Mouse (Mus musculus): ENCODE measurements at regions not wholly inside any gene's neighbourhood (a gene's known extent, or its start where the extent isn't known, plus 50 kb on each side); places are given as distances from the start of the nearest gene placed in this dataset.
"Not testable (repeated sequence)": the region's sequence is repeated elsewhere in the genome, so short reads cannot be mapped to it uniquely, and the experiment has no call there.

- ATAC-seq (ENCODE audit: insufficient read depth) (no peak), DNase-seq (ENCODE audit: low read depth in 3 of 3, low spot score in 3 of 3) (no peak)
- no peak overlapping the region for H3K9ac ChIP-seq (replicated peaks)
- no peaks in the 10 kb centered on the region for H3K36me3 ChIP-seq (replicated peaks; ENCODE audit: control insufficient read depth, insufficient read depth, low read depth)
- no peaks in the 10 kb centered on the region for H3K27me3 ChIP-seq (ENCODE audit: control insufficient read depth, insufficient read depth, low read length)
- no peaks in the 10 kb centered on the region for H3K4me1 ChIP-seq (replicated peaks; ENCODE audit: control insufficient read depth in 2 of 2, insufficient read depth in 2 of 2, low read length in 1 of 2)
- 50% methylated on average over 4 of the region's 4 CpGs for WGBS (ENCODE audit: insufficient replicate concordance)
- H3K9me3 ChIP-seq (ENCODE audit: control insufficient read depth, low read length), result no peaks in the 10 kb centered on the region
- no peak overlapping the region for H3K4me2 ChIP-seq (ENCODE audit: low read depth)
- H3K4me3 ChIP-seq (ENCODE audit: insufficient read depth in 1 of 2, low read depth in 2 of 2, low read length in 2 of 2), result no peak overlapping the region
- no peak overlapping the region for H3K27ac ChIP-seq
- TF ChIP-seq EP300 (IDR thresholded peaks at IDR 0.05; ENCODE audit: low read depth) (no peak), CTCF (IDR thresholded peaks at IDR 0.05; ENCODE audit: low read depth) (no peak)
Measured at GRCm38 (mm10) chr17:48720506-48720905, 211.7 kb upstream of the Lrfn2 start.

- no peak for TF ChIP-seq EP300 (IDR thresholded peaks at IDR 0.05; ENCODE audit: low read depth)
- TF ChIP-seq CTCF (IDR thresholded peaks at IDR 0.05; ENCODE audit: low read depth), result no peak
Measured at GRCm38 (mm10) chr17:48723286-48723685, 208.9 kb upstream of the Lrfn2 start.

GRCm38 (mm10) chr17:48724513-48725112 is 207.6 kb upstream of the Lrfn2 start:
- no peak overlapping the region for H3K9ac ChIP-seq (replicated peaks)
- DNase-seq (ENCODE audit: low read depth in 3 of 3, low spot score in 3 of 3) (no peak), ATAC-seq (ENCODE audit: insufficient read depth) (no peak)
- H3K36me3 ChIP-seq (replicated peaks; ENCODE audit: control insufficient read depth, insufficient read depth, low read depth), result no peaks in the 10 kb centered on the region
- TF ChIP-seq EP300 (IDR thresholded peaks at IDR 0.05; ENCODE audit: low read depth), result no peak
- TF ChIP-seq CTCF (IDR thresholded peaks at IDR 0.05; ENCODE audit: low read depth), result no peak
- H3K27ac ChIP-seq, result no peak overlapping the region
- H3K4me1 ChIP-seq (replicated peaks; ENCODE audit: control insufficient read depth in 2 of 2, insufficient read depth in 2 of 2, low read length in 1 of 2), result no peaks in the 10 kb centered on the region
- no peaks in the 10 kb centered on the region for H3K9me3 ChIP-seq (ENCODE audit: control insufficient read depth, low read length)
- no peak overlapping the region for H3K4me3 ChIP-seq (ENCODE audit: insufficient read depth in 1 of 2, low read depth in 2 of 2, low read length in 2 of 2)
- 65% methylated on average over 11 of the region's 11 CpGs for WGBS (ENCODE audit: insufficient replicate concordance)
- no peak overlapping the region for H3K4me2 ChIP-seq (ENCODE audit: low read depth)
- H3K27me3 ChIP-seq (ENCODE audit: control insufficient read depth, insufficient read depth, low read length), result no peaks in the 10 kb centered on the region

More at GRCm38 (mm10) chr17:48723286-48723685, 208.9 kb upstream of the Lrfn2 start:
- Histone ChIP-seq H3K27ac (no peak overlapping the region), H3K4me2 (ENCODE audit: low read depth) (no peak overlapping the region), H3K27me3 (ENCODE audit: control insufficient read depth, insufficient read depth, low read length) (no peaks in the 10 kb centered on the region), H3K36me3 (replicated peaks; ENCODE audit: control insufficient read depth, insufficient read depth, low read depth) (no peaks in the 10 kb centered on the region), H3K9ac (replicated peaks) (no peak overlapping the region), H3K4me1 (replicated peaks; ENCODE audit: control insufficient read depth in 2 of 2, insufficient read depth in 2 of 2, low read length in 1 of 2) (no peaks in the 10 kb centered on the region), H3K4me3 (ENCODE audit: insufficient read depth in 1 of 2, low read depth in 2 of 2, low read length in 2 of 2) (no peak overlapping the region), H3K9me3 (ENCODE audit: control insufficient read depth, low read length) (no peaks in the 10 kb centered on the region)
- 57% methylated on average over 10 of the region's 10 CpGs for WGBS (ENCODE audit: insufficient replicate concordance)
- ATAC-seq (ENCODE audit: insufficient read depth) (no peak), DNase-seq (ENCODE audit: low read depth in 3 of 3, low spot score in 3 of 3) (no peak)

GRCm38 (mm10) chr17:48726460-48726859 is 205.7 kb upstream of the Lrfn2 start:
- Histone ChIP-seq H3K36me3 (replicated peaks; ENCODE audit: control insufficient read depth, insufficient read depth, low read depth) (no peaks in the 10 kb centered on the region), H3K4me2 (ENCODE audit: low read depth) (no peak overlapping the region), H3K4me1 (replicated peaks; ENCODE audit: control insufficient read depth in 2 of 2, insufficient read depth in 2 of 2, low read length in 1 of 2) (no peaks in the 10 kb centered on the region), H3K9me3 (ENCODE audit: control insufficient read depth, low read length) (no peaks in the 10 kb centered on the region), H3K4me3 (ENCODE audit: insufficient read depth in 1 of 2, low read depth in 2 of 2, low read length in 2 of 2) (no peak overlapping the region), H3K27ac (no peak overlapping the region), H3K27me3 (ENCODE audit: control insufficient read depth, insufficient read depth, low read length) (no peaks in the 10 kb centered on the region), H3K9ac (replicated peaks) (no peak overlapping the region)
- TF ChIP-seq CTCF (IDR thresholded peaks at IDR 0.05; ENCODE audit: low read depth) (no peak), EP300 (IDR thresholded peaks at IDR 0.05; ENCODE audit: low read depth) (no peak)
- WGBS (ENCODE audit: insufficient replicate concordance), result 45% methylated on average over 3 of the region's 3 CpGs
- DNase-seq (ENCODE audit: low read depth in 3 of 3, low spot score in 3 of 3) (no peak), ATAC-seq (ENCODE audit: insufficient read depth) (no peak)

GRCm38 (mm10) chr17:48733801-48734200 is 198.4 kb upstream of the Lrfn2 start:
- Histone ChIP-seq H3K27me3 (ENCODE audit: control insufficient read depth, insufficient read depth, low read length) (no peaks in the 10 kb centered on the region), H3K9me3 (ENCODE audit: control insufficient read depth, low read length) (no peaks in the 10 kb centered on the region), H3K4me3 (ENCODE audit: insufficient read depth in 1 of 2, low read depth in 2 of 2, low read length in 2 of 2) (no peak overlapping the region), H3K4me2 (ENCODE audit: low read depth) (no peak overlapping the region), H3K9ac (replicated peaks) (no peak overlapping the region), H3K36me3 (replicated peaks; ENCODE audit: control insufficient read depth, insufficient read depth, low read depth) (no peaks in the 10 kb centered on the region), H3K4me1 (replicated peaks; ENCODE audit: control insufficient read depth in 2 of 2, insufficient read depth in 2 of 2, low read length in 1 of 2) (peaks cover 0 to 4% of the 10 kb centered on the region in 2 experiments; a peak in 2 of 4 replicates), H3K27ac (no peak overlapping the region)
- TF ChIP-seq CTCF (IDR thresholded peaks at IDR 0.05; ENCODE audit: low read depth) (no peak), EP300 (IDR thresholded peaks at IDR 0.05; ENCODE audit: low read depth) (no peak)
- 67% methylated on average over 9 of the region's 9 CpGs for WGBS (ENCODE audit: insufficient replicate concordance)
- DNase-seq (ENCODE audit: low read depth in 3 of 3, low spot score in 3 of 3) (no peak), ATAC-seq (ENCODE audit: insufficient read depth) (no peak)

GRCm38 (mm10) chr17:48737181-48737580 is 195.0 kb upstream of the Lrfn2 start:
- not testable (repeated sequence) for ATAC-seq (ENCODE audit: insufficient read depth); H3K9ac ChIP-seq (replicated peaks); H3K4me1 ChIP-seq (replicated peaks; ENCODE audit: control insufficient read depth in 2 of 2, insufficient read depth in 2 of 2, low read length in 1 of 2); H3K27me3 ChIP-seq (ENCODE audit: control insufficient read depth, insufficient read depth, low read length); H3K4me3 ChIP-seq (ENCODE audit: insufficient read depth in 1 of 2, low read depth in 2 of 2, low read length in 2 of 2); H3K36me3 ChIP-seq (replicated peaks; ENCODE audit: control insufficient read depth, insufficient read depth, low read depth); DNase-seq (ENCODE audit: low read depth in 3 of 3, low spot score in 3 of 3); H3K9me3 ChIP-seq (ENCODE audit: control insufficient read depth, low read length); H3K27ac ChIP-seq; H3K4me2 ChIP-seq (ENCODE audit: low read depth)
- 57% methylated on average over 2 of the region's 2 CpGs for WGBS (ENCODE audit: insufficient replicate concordance)

Measured in liver, embryonic 14.5 days (tissue).